Mouse (Mus musculus) kidney, embryonic 14.5 days (tissue): ENCODE measurements around the gene Rab29. TPM values are rescaled to one million over a fixed set of nuclear protein-coding genes. Genes with fewer than 3 reads are reported as not detected.
A peak's percentile ranks its signal among the peaks of the same experiment; 100 is the strongest.
"Not testable (repeated sequence)": the region's sequence is repeated elsewhere in the genome, so short reads cannot be mapped to it uniquely, and the experiment has no call there.

ENCODE experiments used
- ATAC-seq: fragments of 200-750 bp; cut with Nextera tagmentation; 2 replicates; pipeline ENCODE4 v1.8.0; 2017; ENCODE audit warnings: moderate number of reproducible peaks, mild to moderate bottlenecking, moderate TSS enrichment, moderate library complexity; ENCODE audit not compliant: low FRiP score, low TSS enrichment
- H3K27ac ChIP-seq: fragments of 300-500 bp; sonication (generic); 2 replicates; pipeline ENCODE4 v1.5.1; 2014; ENCODE audit warnings: low read depth, mild to moderate bottlenecking, low read length, moderate library complexity, mixed read lengths
- H3K27me3 ChIP-seq: fragments of 300-500 bp; sonication (generic); 2 replicates; pipeline ENCODE4 v1.6.1; 2014; ENCODE audit warnings: mild to moderate bottlenecking, low read length; ENCODE audit not compliant: control insufficient read depth, insufficient read depth
- H3K36me3 ChIP-seq: fragments of 300-500 bp; sonication (generic); 2 replicates; pipeline ENCODE4 v1.6.1; 2014; ENCODE audit warnings: low read length, mixed read lengths; ENCODE audit not compliant: control insufficient read depth, insufficient read depth
- H3K4me1 ChIP-seq: fragments of 300-500 bp; sonication (generic); 2 replicates; pipeline ENCODE4 v1.6.1; 2014; ENCODE audit warnings: low read length, mixed read lengths; ENCODE audit not compliant: control insufficient read depth, insufficient read depth
- H3K4me2 ChIP-seq: fragments of 300-500 bp; sonication (generic); replicated peaks from 2 replicates; pipeline ENCODE4 v1.6.1; 2014; ENCODE audit warnings: low read depth, mild to moderate bottlenecking, low read length
- H3K4me3 ChIP-seq: fragments of 300-500 bp; sonication (generic); 2 replicates; pipeline ENCODE4 v1.5.1; 2014; ENCODE audit warnings: mild to moderate bottlenecking, low read length
- H3K9ac ChIP-seq: fragments of 300-500 bp; sonication (generic); 2 replicates; pipeline ENCODE4 v1.6.1; 2014; ENCODE audit warnings: low read depth, mild to moderate bottlenecking, low read length, moderate library complexity
- H3K9me3 ChIP-seq: fragments of 300-500 bp; sonication (generic); 2 replicates; pipeline ENCODE4 v1.6.1; 2016; ENCODE audit warnings: low read length; ENCODE audit not compliant: control insufficient read depth
- WGBS: fragments of 180-500 bp; shearing (Covaris S2); extraction: QIAGEN DNeasy Blood & Tissue Kit; methylation state at CpG from one replicate; pipeline ENCODE4 v1.1.7; 2014; 5-methylcytosine and 5-hydroxymethylcytosine counted together
- polyA plus RNA-seq: library from polyadenylated mRNA; unstranded; fragments of >200 nt; fragmentation: Nextera tagmentation; extraction: Ambion mirVana; gene quantifications from 2 replicates; pipeline ENCODE4 v1.2.1, GENCODE M21; 2014

Gene Rab29
- 15.4 and 17.2 TPM in 2 replicates for polyA plus RNA-seq

GRCm38 (mm10) chr1:131867093-131867945 is at the start of gene Rab29:
Gene Rab29 (plus strand): TSS chr1:131867224.
- Histone ChIP-seq H3K4me3 (peak within 1 kb of the TSS; percentile 66), H3K4me1 (no peaks in the 10 kb centered on the region), H3K27ac (no peak within 1 kb of the TSS), H3K9ac (peak within 1 kb of the TSS; percentile 52), H3K27me3 (no peaks in the 10 kb centered on the region), H3K36me3 (no peaks in the 10 kb centered on the region), H3K4me2 (peak within 1 kb of the TSS; percentile 77), H3K9me3 (no peaks in the 10 kb centered on the region)
- ATAC-seq, result peak; percentile 96
- WGBS, result under 1% methylated on average over 46 of the region's 46 CpGs

- H3K4me1 ChIP-seq, H3K27me3 ChIP-seq, H3K9ac ChIP-seq, H3K27ac ChIP-seq, H3K4me2 ChIP-seq, H3K4me3 ChIP-seq, H3K9me3 ChIP-seq, ATAC-seq, H3K36me3 ChIP-seq: not testable (repeated sequence)
- WGBS, result 79% methylated on average over 8 of the region's 9 CpGs
These were observed 46.7 kb upstream of the Rab29 start for GRCm38 (mm10) chr1:131820353-131820752.

DNA sequence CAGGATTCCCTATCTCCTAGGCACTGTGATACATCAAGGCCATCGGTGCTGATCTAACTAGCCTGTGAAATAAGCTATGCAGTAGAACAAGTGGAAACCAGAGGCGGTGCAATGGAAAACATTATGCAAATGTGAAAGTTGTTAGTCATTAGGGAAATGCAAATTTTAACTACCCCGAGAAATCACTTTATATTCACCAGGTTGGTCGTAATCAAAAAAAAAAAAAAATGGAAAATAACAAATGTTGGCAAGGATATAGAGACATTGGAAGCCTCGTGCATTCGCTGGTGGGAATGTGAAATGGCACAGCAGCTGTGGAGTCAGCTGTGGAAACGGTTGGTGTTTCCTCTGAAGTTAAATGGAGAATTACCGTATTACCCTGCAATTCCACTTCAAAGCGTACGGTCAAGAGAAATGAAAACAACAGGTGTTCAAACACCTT is 46.1 kb upstream of the Rab29 start:
- ATAC-seq, result no peak
- Histone ChIP-seq H3K36me3 (no peaks in the 10 kb centered on the region), H3K27me3 (no peaks in the 10 kb centered on the region), H3K4me1 (no peaks in the 10 kb centered on the region), H3K9me3 (no peaks in the 10 kb centered on the region), H3K4me3 (no peak overlapping the region), H3K9ac (no peak overlapping the region), H3K27ac (no peak overlapping the region), H3K4me2 (no peak overlapping the region)
- 77% methylated on average over 10 of the region's 10 CpGs for WGBS

DNA sequence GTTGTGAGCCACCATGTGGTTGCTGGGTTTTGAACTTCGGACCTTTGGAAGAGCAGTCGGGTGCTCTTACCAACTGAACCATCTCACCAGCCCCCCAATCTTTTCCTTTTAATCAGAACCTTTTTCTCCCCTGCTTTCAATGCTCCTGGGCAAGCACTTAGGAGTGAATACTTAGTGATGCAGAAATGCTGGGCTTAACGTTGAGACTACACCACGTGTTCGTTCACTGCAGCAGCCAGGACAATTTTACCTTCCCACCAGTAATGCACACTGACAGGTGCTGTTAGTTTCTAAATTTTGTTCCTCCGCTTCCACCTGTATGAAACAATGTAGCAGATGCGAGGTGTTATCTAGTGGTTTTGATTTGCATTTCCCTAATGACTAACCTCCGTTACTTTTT is 44.7 kb upstream of the Rab29 start:
- Histone ChIP-seq H3K9ac (no peak overlapping the region), H3K36me3 (no peaks in the 10 kb centered on the region), H3K4me3 (no peak overlapping the region), H3K4me2 (no peak overlapping the region), H3K4me1 (no peaks in the 10 kb centered on the region), H3K9me3 (no peaks in the 10 kb centered on the region), H3K27ac (no peak overlapping the region), H3K27me3 (no peaks in the 10 kb centered on the region)
- ATAC-seq, result no peak
- 81% methylated on average over 8 of the region's 8 CpGs for WGBS

- 93% methylated on average over 1 of the region's 1 CpGs for WGBS
- Histone ChIP-seq H3K9me3 (no peaks in the 10 kb centered on the region), H3K4me2 (no peak overlapping the region), H3K9ac (no peak overlapping the region), H3K4me1 (no peaks in the 10 kb centered on the region), H3K4me3 (no peak overlapping the region), H3K27me3 (no peaks in the 10 kb centered on the region), H3K36me3 (no peaks in the 10 kb centered on the region), H3K27ac (no peak overlapping the region)
- ATAC-seq, result no peak
These were observed 44.0 kb upstream of the Rab29 start for GRCm38 (mm10) chr1:131822856-131823492.

DNA sequence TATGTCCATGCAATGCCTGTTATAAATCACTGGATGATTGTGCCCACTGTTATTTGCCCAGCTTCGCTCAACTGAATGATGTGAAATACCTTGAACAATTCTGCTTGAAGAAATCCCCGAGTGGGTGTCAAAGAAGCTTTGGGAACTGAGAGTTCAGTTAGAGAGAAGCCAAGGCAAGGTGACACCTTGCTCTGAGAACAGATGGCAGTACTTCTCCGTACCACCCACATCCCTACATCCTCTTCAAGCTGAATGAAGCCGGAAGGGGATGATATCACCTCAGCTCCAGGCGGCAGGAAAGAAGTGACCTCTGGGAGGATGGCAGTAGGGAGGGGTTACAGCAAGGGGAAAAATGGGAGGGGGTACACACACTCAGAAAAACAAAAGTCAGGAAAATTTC is 43.5 kb upstream of the Rab29 start:
- no peak overlapping the region for H3K4me2 ChIP-seq
- no peak overlapping the region for H3K4me3 ChIP-seq
- H3K36me3 ChIP-seq, result no peaks in the 10 kb centered on the region
- no peak overlapping the region for H3K27ac ChIP-seq
- no peak for ATAC-seq
- H3K9ac ChIP-seq, result no peak overlapping the region
- H3K9me3 ChIP-seq, result no peaks in the 10 kb centered on the region
- H3K27me3 ChIP-seq, result no peaks in the 10 kb centered on the region
- no peaks in the 10 kb centered on the region for H3K4me1 ChIP-seq
- 23% methylated on average over 5 of the region's 5 CpGs for WGBS

- Histone ChIP-seq H3K36me3 (no peaks in the 10 kb centered on the region), H3K9ac (no peak overlapping the region), H3K4me1 (peaks cover 7% of the 10 kb centered on the region), H3K4me2 (no peak overlapping the region), H3K4me3 (no peak overlapping the region), H3K27ac (no peak overlapping the region), H3K27me3 (no peaks in the 10 kb centered on the region), H3K9me3 (no peaks in the 10 kb centered on the region)
- 85% methylated on average over 11 of the region's 11 CpGs for WGBS
- ATAC-seq, result no peak
These were observed 42.4 kb upstream of the Rab29 start for GRCm38 (mm10) chr1:131824528-131825181.

- peak; percentile 12 for ATAC-seq
- peaks cover 9% of the 10 kb centered on the region; the same call in 1 of the 2 replicates for H3K36me3 ChIP-seq
- 1% methylated on average over 25 of the region's 25 CpGs for WGBS
These were observed 39.7 kb upstream of the Rab29 start, which contains the start of gene Slc41a1 for GRCm38 (mm10) chr1:131827207-131827786. Gene Slc41a1 (plus strand): TSS chr1:131827493.

More at GRCm38 (mm10) chr1:131827207-131827786, 39.7 kb upstream of the Rab29 start, which contains the start of gene Slc41a1:
- no peaks in the 10 kb centered on the region for H3K9me3 ChIP-seq
- peak within 1 kb of the TSS; percentile 77 for H3K27ac ChIP-seq
- peak within 1 kb of the TSS; percentile 57 for H3K4me2 ChIP-seq
- H3K9ac ChIP-seq, result peak within 1 kb of the TSS; percentile 72
- no peaks in the 10 kb centered on the region for H3K27me3 ChIP-seq
- peaks cover 7% of the 10 kb centered on the region for H3K4me1 ChIP-seq
- peak within 1 kb of the TSS; percentile 71 for H3K4me3 ChIP-seq
